Mouse (Mus musculus): ENCODE measurements around the gene Ddx39. TPM values are rescaled to one million over a fixed set of nuclear protein-coding genes. Genes with fewer than 3 reads are reported as not detected.

The Ddx39 gene
- polyA plus RNA-seq (2015; fragmentation: Nextera tagmentation; extraction: Ambion mirVana), result 138 and 143 TPM in 2 replicates

- under 1% methylated on average over 63 of the region's 63 CpGs for WGBS
- peak; percentile 100 for ATAC-seq (ENCODE audit: low FRiP score, low read depth)
- H3K36me3 ChIP-seq, result peaks cover 12% of the 10 kb centered on the region
These were observed at the start of gene Ddx39 for GRCm38 (mm10) chr8:83715031-83715690. Ddx39 (plus strand) TSS chr8:83715177.

GRCm38 (mm10) chr8:83665969-83666865 lies 48.8 kb upstream of the Ddx39 start, which contains the start of gene Ptger1:
Ptger1 (plus strand) TSS chr8:83666678.
- peaks cover 9% of the 10 kb centered on the region; the same call in 1 of the 2 replicates for H3K27me3 ChIP-seq
- peak within 1 kb of the TSS; percentile 20 for H3K4me3 ChIP-seq
- peak within 1 kb of the TSS; percentile 48; the same call in 1 of the 2 replicates for H3K9ac ChIP-seq
- no peaks in the 10 kb centered on the region for H3K9me3 ChIP-seq
- peak within 1 kb of the TSS; percentile 76 for H3K4me2 ChIP-seq (replicated peaks)
- H3K27ac ChIP-seq, result peak within 1 kb of the TSS; percentile 52
- peaks cover 35% of the 10 kb centered on the region for H3K36me3 ChIP-seq
- 0 out of 2 replicates have a peak, but pooled peaks have one; percentile 10 for ATAC-seq (ENCODE audit: low FRiP score, low read depth)
- H3K4me1 ChIP-seq, result peaks cover 58% of the 10 kb centered on the region
- 21% methylated on average over 14 of the region's 14 CpGs for WGBS

More at GRCm38 (mm10) chr8:83715031-83715690, at the start of gene Ddx39:
- Histone ChIP-seq H3K4me2 (replicated peaks) (peak within 1 kb of the TSS; percentile 93), H3K27me3 (no peaks in the 10 kb centered on the region), H3K27ac (peak within 1 kb of the TSS; percentile 87), H3K4me1 (peaks cover 20% of the 10 kb centered on the region), H3K9ac (peak within 1 kb of the TSS; percentile 83), H3K9me3 (no peaks in the 10 kb centered on the region), H3K4me3 (peak within 1 kb of the TSS; percentile 88)

- Histone ChIP-seq H3K9ac (peak overlapping the region; percentile 48; the same call in 1 of the 2 replicates), H3K4me3 (peak overlapping the region; percentile 20), H3K4me2 (replicated peaks) (peak overlapping the region; percentile 45), H3K27me3 (peaks cover 9% of the 10 kb centered on the region; the same call in 1 of the 2 replicates), H3K36me3 (peaks cover 42% of the 10 kb centered on the region), H3K9me3 (no peaks in the 10 kb centered on the region), H3K27ac (peak overlapping the region; percentile 52; the same call in 1 of the 2 replicates), H3K4me1 (peaks cover 52% of the 10 kb centered on the region)
- ATAC-seq (ENCODE audit: low FRiP score, low read depth), result no peak
- WGBS, result 91% methylated on average over 3 of the region's 3 CpGs
These were observed 48.1 kb upstream of the Ddx39 start for GRCm38 (mm10) chr8:83666866-83667234.

DNA sequence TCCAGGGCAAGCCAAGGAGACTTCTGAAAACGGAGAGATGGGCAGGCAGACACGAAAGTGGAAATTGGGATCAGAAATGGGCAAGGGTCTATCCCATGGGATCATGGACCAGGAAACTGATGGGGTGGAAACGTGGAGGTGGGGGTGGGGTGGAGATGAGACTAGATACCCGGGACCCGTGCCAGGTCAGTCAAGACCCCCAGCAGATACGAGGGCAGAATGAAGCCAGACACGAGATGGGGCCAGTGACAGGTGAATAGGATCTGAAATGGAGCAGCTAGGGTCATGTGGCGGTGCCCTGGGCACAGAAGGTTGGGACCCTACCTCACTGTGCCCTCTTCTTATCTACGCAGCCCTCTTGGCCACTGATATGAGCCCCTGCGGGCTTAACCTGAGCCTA lies 47.5 kb upstream of the Ddx39 start:
- peak overlapping the region; percentile 65; the same call in 1 of the 2 replicates for H3K9ac ChIP-seq
- H3K4me2 ChIP-seq (replicated peaks), result peak overlapping the region; percentile 76
- 83% methylated on average over 10 of the region's 10 CpGs for WGBS
- H3K27me3 ChIP-seq, result peaks cover 9% of the 10 kb centered on the region; the same call in 1 of the 2 replicates
- H3K36me3 ChIP-seq, result peaks cover 48% of the 10 kb centered on the region
- H3K4me1 ChIP-seq, result peaks cover 45% of the 10 kb centered on the region
- H3K27ac ChIP-seq, result no peak overlapping the region
- H3K9me3 ChIP-seq, result no peaks in the 10 kb centered on the region
- no peak for ATAC-seq (ENCODE audit: low FRiP score, low read depth)
- H3K4me3 ChIP-seq, result peak overlapping the region; percentile 48

DNA sequence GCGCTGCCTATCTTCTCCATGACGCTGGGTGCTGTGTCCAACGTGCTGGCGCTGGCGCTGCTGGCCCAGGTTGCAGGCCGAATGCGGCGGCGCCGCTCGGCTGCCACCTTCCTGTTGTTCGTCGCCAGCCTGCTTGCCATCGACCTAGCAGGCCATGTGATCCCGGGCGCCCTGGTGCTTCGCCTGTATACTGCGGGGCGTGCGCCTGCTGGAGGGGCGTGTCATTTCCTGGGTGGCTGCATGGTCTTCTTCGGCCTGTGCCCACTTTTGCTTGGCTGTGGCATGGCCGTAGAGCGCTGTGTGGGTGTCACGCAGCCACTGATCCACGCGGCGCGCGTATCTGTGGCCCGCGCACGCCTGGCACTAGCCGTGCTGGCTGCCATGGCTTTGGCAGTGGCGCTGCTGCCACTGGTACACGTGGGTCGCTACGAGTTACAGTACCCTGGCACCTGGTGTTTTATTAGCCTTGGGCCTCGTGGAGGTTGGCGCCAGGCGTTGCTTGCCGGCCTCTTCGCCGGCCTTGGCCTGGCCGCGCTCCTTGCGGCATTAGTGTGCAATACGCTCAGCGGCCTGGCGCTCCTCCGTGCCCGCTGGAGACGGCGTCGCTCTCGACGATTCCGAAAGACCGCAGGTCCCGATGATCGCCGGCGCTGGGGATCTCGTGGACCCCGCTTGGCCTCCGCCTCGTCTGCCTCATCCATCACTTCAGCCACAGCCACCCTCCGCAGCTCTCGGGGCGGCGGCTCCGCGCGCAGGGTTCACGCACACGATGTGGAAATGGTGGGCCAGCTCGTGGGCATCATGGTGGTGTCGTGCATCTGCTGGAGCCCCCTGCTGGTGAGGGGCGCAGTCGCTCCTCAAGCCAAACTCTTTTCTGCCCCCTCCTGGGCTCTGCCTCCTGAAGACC lies 46.7 kb upstream of the Ddx39 start:
- WGBS, result 20% methylated on average over 80 of the region's 80 CpGs
- Histone ChIP-seq H3K9ac (peak overlapping the region; percentile 65), H3K4me2 (replicated peaks) (peak overlapping the region; percentile 76), H3K4me1 (peaks cover 40% of the 10 kb centered on the region), H3K9me3 (no peaks in the 10 kb centered on the region), H3K4me3 (peak overlapping the region; percentile 48), H3K27me3 (peaks cover 9% of the 10 kb centered on the region; the same call in 1 of the 2 replicates), H3K27ac (no peak overlapping the region), H3K36me3 (peaks cover 56% of the 10 kb centered on the region)
- peak; percentile 55; the same call in 1 of the 2 replicates for ATAC-seq (ENCODE audit: low FRiP score, low read depth)

DNA sequence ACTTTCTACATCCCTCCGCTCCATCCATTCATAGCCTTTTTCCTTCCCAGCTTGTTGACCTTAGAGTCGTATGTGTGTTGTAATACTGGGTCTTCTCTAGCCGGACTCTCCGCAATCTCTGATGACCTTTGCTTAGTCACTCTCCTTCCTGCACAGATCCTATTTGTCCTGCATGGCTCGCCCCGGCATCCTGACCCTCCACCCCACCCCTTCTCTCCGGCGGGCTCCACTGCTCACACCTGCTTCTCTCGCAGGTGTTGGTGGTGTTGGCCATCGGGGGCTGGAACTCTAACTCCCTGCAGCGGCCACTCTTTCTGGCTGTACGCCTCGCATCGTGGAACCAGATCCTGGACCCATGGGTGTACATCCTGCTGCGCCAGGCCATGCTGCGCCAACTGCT lies 46.0 kb upstream of the Ddx39 start:
- Histone ChIP-seq H3K9me3 (no peaks in the 10 kb centered on the region), H3K9ac (no peak overlapping the region), H3K27ac (no peak overlapping the region), H3K4me2 (replicated peaks) (peak overlapping the region; percentile 76), H3K4me1 (peaks cover 40% of the 10 kb centered on the region), H3K27me3 (peaks cover 9% of the 10 kb centered on the region; the same call in 1 of the 2 replicates), H3K4me3 (peak overlapping the region; percentile 48; the same call in 1 of the 2 replicates), H3K36me3 (peaks cover 57% of the 10 kb centered on the region)
- no peak for ATAC-seq (ENCODE audit: low FRiP score, low read depth)
- 77% methylated on average over 16 of the region's 16 CpGs for WGBS

DNA sequence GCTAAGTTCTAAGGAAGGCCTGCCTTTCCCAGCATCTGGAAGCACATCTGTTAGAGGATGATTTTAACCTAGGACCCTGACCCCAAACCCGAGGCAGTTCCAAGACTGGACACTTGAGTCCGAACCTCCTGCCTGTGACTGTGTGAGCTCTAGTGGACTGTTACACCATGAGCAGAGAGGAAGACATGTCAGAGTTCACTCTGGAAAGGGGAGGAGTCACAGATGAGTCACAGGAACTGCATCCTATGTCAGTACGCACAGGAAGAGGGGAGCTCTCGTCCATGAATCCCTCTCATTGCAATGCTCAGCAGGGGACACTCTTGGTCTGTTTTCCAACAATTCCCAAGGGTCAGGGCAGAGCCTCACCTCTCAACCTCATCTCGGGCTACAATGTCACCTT lies 42.0 kb upstream of the Ddx39 start:
- Histone ChIP-seq H3K9ac (no peak overlapping the region), H3K4me2 (replicated peaks) (no peak overlapping the region), H3K9me3 (no peaks in the 10 kb centered on the region), H3K36me3 (peaks cover 81% of the 10 kb centered on the region), H3K27me3 (peaks cover 4% of the 10 kb centered on the region; the same call in 1 of the 2 replicates), H3K4me3 (no peak overlapping the region), H3K27ac (no peak overlapping the region), H3K4me1 (peaks cover 6% of the 10 kb centered on the region)
- ATAC-seq (ENCODE audit: low FRiP score, low read depth), result no peak
- 67% methylated on average over 5 of the region's 5 CpGs for WGBS

DNA sequence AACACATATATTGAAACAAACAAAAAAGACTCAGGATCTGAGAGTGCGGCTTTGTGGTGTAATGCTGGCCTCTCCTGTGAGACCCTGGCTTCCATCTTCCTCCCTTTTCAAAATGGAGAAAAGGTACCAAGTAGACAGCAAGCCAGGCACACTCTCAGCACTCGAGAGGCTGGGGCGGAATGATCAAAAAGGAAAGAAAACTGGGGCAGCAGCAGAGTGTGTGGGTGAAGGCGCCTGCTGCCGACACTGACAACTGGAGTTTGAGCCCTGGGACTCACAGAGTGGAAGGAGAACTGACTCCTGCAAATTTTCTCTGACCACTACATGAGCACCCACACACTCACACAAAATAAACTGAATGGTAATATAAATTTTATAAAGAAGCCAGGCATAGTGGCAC lies 40.5 kb upstream of the Ddx39 start:
- Histone ChIP-seq H3K9me3 (no peaks in the 10 kb centered on the region), H3K4me2 (replicated peaks) (no peak overlapping the region), H3K9ac (no peak overlapping the region), H3K27ac (no peak overlapping the region), H3K4me1 (no peaks in the 10 kb centered on the region), H3K36me3 (peaks cover 92% of the 10 kb centered on the region), H3K27me3 (no peaks in the 10 kb centered on the region), H3K4me3 (no peak overlapping the region)
- no peak for ATAC-seq (ENCODE audit: low FRiP score, low read depth)
- WGBS, result 81% methylated on average over 5 of the region's 5 CpGs

DNA sequence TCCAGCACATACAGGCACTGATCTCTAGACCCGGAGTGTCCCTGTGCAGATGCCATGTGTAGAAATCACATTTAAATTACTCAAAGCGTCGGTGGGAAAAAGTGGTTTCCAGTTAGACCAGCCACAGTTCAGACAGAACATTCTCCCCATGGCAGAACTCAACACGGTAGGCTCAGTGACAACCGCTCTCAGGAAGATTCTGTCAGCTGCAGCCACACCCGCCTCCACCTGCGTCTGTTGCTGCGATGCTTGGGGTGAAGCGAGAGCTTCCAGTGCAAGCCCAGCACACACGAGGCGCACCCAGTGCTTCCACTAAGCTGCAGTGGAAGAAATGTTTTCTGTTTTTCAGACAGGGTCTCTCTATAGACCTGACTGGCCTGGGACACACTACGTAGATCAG lies 35.1 kb upstream of the Ddx39 start:
- ATAC-seq (ENCODE audit: low FRiP score, low read depth), result no peak

GRCm38 (mm10) chr8:83680603-83681002 lies 34.4 kb upstream of the Ddx39 start:
- Histone ChIP-seq H3K4me1 (peaks cover 19% of the 10 kb centered on the region), H3K9ac (no peak overlapping the region), H3K36me3 (peaks cover 87% of the 10 kb centered on the region), H3K4me2 (replicated peaks) (peak overlapping the region; percentile 46), H3K4me3 (peak overlapping the region; percentile 15; the same call in 1 of the 2 replicates), H3K27ac (peak overlapping the region; percentile 86), H3K9me3 (no peaks in the 10 kb centered on the region), H3K27me3 (no peaks in the 10 kb centered on the region)
- WGBS, result 51% methylated on average over 5 of the region's 5 CpGs
- no peak for ATAC-seq (ENCODE audit: low FRiP score, low read depth)

More for the DNA sequence above, 35.1 kb upstream of the Ddx39 start:
- no peak overlapping the region for H3K27ac ChIP-seq
- H3K4me2 ChIP-seq (replicated peaks), result no peak overlapping the region
- peaks cover 86% of the 10 kb centered on the region for H3K36me3 ChIP-seq
- no peaks in the 10 kb centered on the region for H3K27me3 ChIP-seq
- no peak overlapping the region for H3K4me3 ChIP-seq
- H3K4me1 ChIP-seq, result peaks cover 19% of the 10 kb centered on the region
- H3K9ac ChIP-seq, result no peak overlapping the region
- WGBS, result 93% methylated on average over 12 of the region's 12 CpGs
- no peaks in the 10 kb centered on the region for H3K9me3 ChIP-seq

DNA sequence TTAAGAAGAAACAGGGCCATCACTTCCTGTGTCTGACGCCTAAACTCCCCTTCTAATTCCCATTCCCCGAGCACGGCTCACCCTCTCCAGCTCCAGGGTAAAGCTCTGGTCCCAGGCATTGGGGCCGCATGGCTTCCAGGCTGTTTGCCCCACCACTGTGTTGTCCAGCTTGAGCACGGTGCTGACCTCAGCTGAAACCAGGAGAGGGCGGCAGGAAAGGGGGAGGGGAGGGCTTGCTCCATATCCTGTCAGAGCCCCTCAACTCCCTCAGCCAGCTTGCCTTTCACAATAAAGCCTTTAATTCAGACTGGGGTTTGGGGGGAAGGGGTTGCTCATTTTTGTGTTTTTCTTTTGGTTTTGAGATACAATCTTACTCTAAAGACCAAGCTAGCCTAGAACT lies 33.9 kb upstream of the Ddx39 start:
- Histone ChIP-seq H3K9ac (no peak overlapping the region; the same call in 1 of the 2 replicates), H3K4me2 (replicated peaks) (peak overlapping the region; percentile 46), H3K36me3 (peaks cover 87% of the 10 kb centered on the region), H3K27ac (peak overlapping the region; percentile 86), H3K9me3 (no peaks in the 10 kb centered on the region), H3K4me3 (peak overlapping the region; percentile 15; the same call in 1 of the 2 replicates), H3K27me3 (no peaks in the 10 kb centered on the region), H3K4me1 (peaks cover 19% of the 10 kb centered on the region)
- ATAC-seq (ENCODE audit: low FRiP score, low read depth), result peak; percentile 73
- WGBS, result 6% methylated on average over 6 of the region's 6 CpGs

Data from limb, embryonic 13.5 days (tissue).